Mouse (Mus musculus): ENCODE measurements around the gene Idh1.

GRCm38 (mm10) chr1:65109196-65109595 lies 77.1 kb downstream of the Idh1 start:
- no peak for TF ChIP-seq CTCF (IDR thresholded peaks at IDR 0.05; ENCODE audit: low read depth, low read length)
- TF ChIP-seq POLR2A (IDR thresholded peaks at IDR 0.05; ENCODE audit: insufficient read depth, low read length), result no peak
- no peak for TF ChIP-seq EP300 (IDR thresholded peaks at IDR 0.05; ENCODE audit: insufficient read depth, low read depth, low read length)

All from ES-Bruce4 (cell line).